Mouse (Mus musculus) hindbrain, embryonic 11.5 days (tissue): ENCODE measurements around the gene Stap2. TPM values are rescaled to one million over a fixed set of nuclear protein-coding genes. Genes with fewer than 3 reads are reported as not detected.
A peak's percentile ranks its signal among the peaks of the same experiment; 100 is the strongest.

Experiments
- ATAC-seq: fragments of 200-750 bp; cut with Nextera tagmentation; 2 replicates; pipeline ENCODE4 v1.8.0; 2017; ENCODE audit warnings: mild to moderate bottlenecking, moderate TSS enrichment, moderate library complexity; ENCODE audit not compliant: low FRiP score
- DNase-seq: peaks from one replicate; pipeline ENCODE4 v3.0.0-alpha.2; 2015; ENCODE audit warnings: low spot score
- H3K27ac ChIP-seq: fragments of 300-500 bp; sonication (generic); 2 replicates; pipeline ENCODE4 v1.5.1; 2014; ENCODE audit warnings: mild to moderate bottlenecking, low read depth, low read length
- H3K27me3 ChIP-seq: fragments of 300-500 bp; sonication (generic); 2 replicates; pipeline ENCODE4 v1.6.1; 2014; ENCODE audit warnings: mild to moderate bottlenecking, low read length, moderate library complexity, mixed read lengths; ENCODE audit not compliant: control insufficient read depth, insufficient read depth
- H3K36me3 ChIP-seq: fragments of 300-500 bp; sonication (generic); 2 replicates; pipeline ENCODE4 v1.6.1; 2014; ENCODE audit warnings: mild to moderate bottlenecking, low read length, moderate library complexity, mixed read lengths; ENCODE audit not compliant: control insufficient read depth, insufficient read depth
- H3K4me1 ChIP-seq: fragments of 300-500 bp; sonication (generic); replicated peaks from 2 replicates; pipeline ENCODE4 v1.6.1; 2014; ENCODE audit warnings: low read length, mixed read lengths; ENCODE audit not compliant: control insufficient read depth, insufficient read depth
- H3K4me2 ChIP-seq: fragments of 300-500 bp; sonication (generic); replicated peaks from 2 replicates; pipeline ENCODE4 v1.6.1; 2014; ENCODE audit warnings: mild to moderate bottlenecking, low read depth, low read length
- H3K4me3 ChIP-seq: fragments of 300-500 bp; sonication (generic); 2 replicates; pipeline ENCODE4 v1.5.1; 2014; ENCODE audit warnings: low read depth, low read length
- H3K9ac ChIP-seq: fragments of 300-500 bp; sonication (generic); 2 replicates; pipeline ENCODE4 v1.6.1; 2014; ENCODE audit warnings: low read depth, low read length
- H3K9me3 ChIP-seq: fragments of 300-500 bp; sonication (generic); 2 replicates; pipeline ENCODE4 v1.6.1; 2016; ENCODE audit warnings: low read length; ENCODE audit not compliant: control insufficient read depth
- WGBS: fragments of 180-500 bp; shearing (Covaris S2); extraction: QIAGEN DNeasy Blood & Tissue Kit; methylation state at CpG from one replicate; pipeline ENCODE4 v1.1.7; 2014; 5-methylcytosine and 5-hydroxymethylcytosine counted together
- polyA plus RNA-seq: library from polyadenylated mRNA; unstranded; fragments of >200 nt; fragmentation: Nextera tagmentation; extraction: Ambion mirVana; gene quantifications from 2 replicates; pipeline ENCODE4 v1.2.1, GENCODE M21; 2014

Stap2 gene
- polyA plus RNA-seq, 1 experiment from 2014 or later = 6.3 TPM

DNA sequence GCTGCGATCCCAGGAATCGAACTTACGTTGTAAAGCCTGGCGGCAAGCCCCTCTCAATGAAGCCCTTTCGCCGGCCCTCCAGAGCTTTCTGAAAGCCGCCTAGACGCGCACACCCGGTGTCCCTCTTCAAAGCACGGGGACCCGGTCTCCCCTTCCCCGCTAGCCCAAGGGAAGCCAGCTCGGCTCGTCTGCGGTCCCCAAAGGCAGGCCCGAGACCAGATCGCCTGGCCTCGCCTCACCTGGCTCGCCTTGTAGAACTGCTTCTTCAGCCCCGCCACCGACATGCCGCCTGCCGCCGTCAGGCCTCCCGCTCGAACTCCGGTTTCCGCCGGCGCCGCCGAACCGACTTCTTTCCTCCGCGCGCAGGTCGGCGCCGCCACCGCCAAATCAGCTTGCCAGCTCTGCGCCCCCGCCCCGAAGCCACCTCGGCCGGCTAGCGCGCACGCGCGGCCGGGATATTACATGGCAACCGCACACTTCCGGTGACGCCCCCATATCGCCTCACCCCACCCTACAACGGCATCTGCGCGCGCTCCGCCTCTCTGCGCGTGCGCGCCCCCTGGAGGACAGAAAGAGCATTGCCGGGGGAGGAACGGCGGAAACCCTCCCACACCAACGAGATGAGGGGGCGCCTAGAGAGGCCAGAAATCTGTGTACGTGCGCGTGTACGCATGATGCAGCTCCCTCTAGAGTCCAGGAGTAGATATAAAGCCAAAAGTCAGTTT is 31.0 kb upstream of the Stap2 start, which contains the start of gene Sh3gl1:
Sh3gl1 (minus strand) TSS at position 460 of the 725 bp plus-strand sequence.
- ATAC-seq = peak; percentile 92
- H3K27me3 ChIP-seq = no peaks in the 10 kb centered on the region
- peaks cover 6% of the 10 kb centered on the region; the same call in 1 of the 2 replicates for H3K36me3 ChIP-seq
- peak within 1 kb of the TSS; percentile 58 for H3K4me2 ChIP-seq
- DNase-seq = peak; percentile 99
- H3K4me3 ChIP-seq = peak within 1 kb of the TSS; percentile 86
- peak within 1 kb of the TSS; percentile 79 for H3K27ac ChIP-seq
- under 1% methylated on average over 74 of the region's 74 CpGs for WGBS
- peak within 1 kb of the TSS; percentile 88 for H3K9ac ChIP-seq
- H3K4me1 ChIP-seq = peaks cover 11% of the 10 kb centered on the region
- H3K9me3 ChIP-seq = no peaks in the 10 kb centered on the region

GRCm38 (mm10) chr17:56035216-56035615 is 29.8 kb upstream of the Stap2 start:
- peak overlapping the region; percentile 88 for H3K9ac ChIP-seq
- peak overlapping the region; percentile 58 for H3K4me2 ChIP-seq
- peaks cover 10% of the 10 kb centered on the region; the same call in 1 of the 2 replicates for H3K4me1 ChIP-seq
- peak overlapping the region; percentile 86 for H3K4me3 ChIP-seq
- peaks cover 8% of the 10 kb centered on the region; the same call in 1 of the 2 replicates for H3K36me3 ChIP-seq
- ATAC-seq = no peak
- no peaks in the 10 kb centered on the region for H3K9me3 ChIP-seq
- no peak overlapping the region for H3K27ac ChIP-seq
- DNase-seq = no peak
- H3K27me3 ChIP-seq = no peaks in the 10 kb centered on the region
- whole genome bisulfite sequencing = 86% methylated on average over 4 of the region's 4 CpGs

DNA sequence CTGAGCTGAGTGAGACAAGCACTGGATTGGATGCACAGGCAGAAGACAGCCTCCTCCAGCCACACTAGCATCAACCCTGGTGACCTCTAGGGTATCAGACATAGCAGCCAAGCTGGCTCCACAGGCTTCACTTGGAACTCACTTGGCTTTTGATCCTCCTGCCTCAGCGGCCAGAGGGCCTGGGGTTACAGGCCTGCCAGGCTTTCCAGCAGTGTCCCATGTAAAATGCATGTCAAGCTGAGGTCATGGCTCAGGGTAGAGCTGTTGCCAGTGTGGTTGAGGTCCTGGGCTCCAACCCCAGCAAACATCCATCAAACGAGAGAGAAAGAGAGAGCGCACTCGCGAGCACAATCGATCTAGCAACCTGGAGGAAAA is 29.3 kb upstream of the Stap2 start:
- Histone ChIP-seq H3K9ac (no peak overlapping the region), H3K27ac (no peak overlapping the region), H3K4me1 (peaks cover 10% of the 10 kb centered on the region; the same call in 1 of the 2 replicates), H3K27me3 (no peaks in the 10 kb centered on the region), H3K9me3 (no peaks in the 10 kb centered on the region), H3K36me3 (peaks cover 8% of the 10 kb centered on the region; the same call in 1 of the 2 replicates), H3K4me3 (no peak overlapping the region), H3K4me2 (no peak overlapping the region)
- ATAC-seq (no peak), DNase-seq (no peak)
- 91% methylated on average over 6 of the region's 6 CpGs for WGBS

DNA sequence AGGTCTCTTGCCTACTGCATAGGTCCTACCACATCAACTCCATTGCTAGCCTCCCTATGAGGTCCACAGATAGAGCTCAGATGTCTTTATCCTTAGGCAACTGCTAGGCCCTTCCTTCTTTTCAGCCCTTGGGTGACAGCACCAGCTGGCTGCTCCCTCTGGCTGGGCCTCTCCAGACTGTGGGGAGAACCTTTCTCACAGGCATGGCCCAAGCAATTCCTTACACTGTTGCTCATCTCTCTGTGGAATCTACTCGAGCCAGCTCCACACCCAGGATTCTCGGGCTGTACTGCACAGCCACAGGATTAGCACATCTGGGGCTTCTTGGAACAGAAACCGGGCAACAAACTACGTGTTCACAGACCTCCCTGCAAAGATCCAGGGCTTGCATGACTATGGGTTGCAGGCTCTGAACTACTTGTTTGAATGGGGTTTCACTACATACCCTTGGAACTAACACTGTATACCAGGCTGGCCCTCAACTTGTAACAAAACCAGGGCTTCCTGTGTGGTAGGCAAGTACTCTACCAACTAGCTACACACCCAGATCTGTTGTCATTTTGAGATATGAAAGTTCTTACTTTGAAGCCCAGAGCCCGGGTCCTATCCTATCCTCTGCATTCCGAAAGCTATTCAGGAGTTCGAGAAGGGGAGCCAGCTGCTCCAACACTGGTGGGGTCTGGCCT is 28.8 kb upstream of the Stap2 start:
- 90% methylated on average over 7 of the region's 7 CpGs for WGBS
- no peak overlapping the region for H3K4me2 ChIP-seq
- no peaks in the 10 kb centered on the region for H3K9me3 ChIP-seq
- no peak for ATAC-seq
- no peak overlapping the region for H3K27ac ChIP-seq
- peaks cover 10% of the 10 kb centered on the region; the same call in 1 of the 2 replicates for H3K4me1 ChIP-seq
- H3K27me3 ChIP-seq = no peaks in the 10 kb centered on the region
- DNase-seq = no peak
- peaks cover 10% of the 10 kb centered on the region; the same call in 1 of the 2 replicates for H3K36me3 ChIP-seq
- H3K4me3 ChIP-seq = no peak overlapping the region
- no peak overlapping the region for H3K9ac ChIP-seq

GRCm38 (mm10) chr17:56032831-56033230 is 27.4 kb upstream of the Stap2 start:
- H3K9ac ChIP-seq = no peak overlapping the region
- no peak overlapping the region for H3K4me3 ChIP-seq
- no peak for ATAC-seq
- no peaks in the 10 kb centered on the region for H3K9me3 ChIP-seq
- no peak overlapping the region for H3K4me2 ChIP-seq
- WGBS = 81% methylated on average over 7 of the region's 7 CpGs
- no peak overlapping the region for H3K27ac ChIP-seq
- no peak for DNase-seq
- H3K27me3 ChIP-seq = no peaks in the 10 kb centered on the region
- peaks cover 10% of the 10 kb centered on the region; the same call in 1 of the 2 replicates for H3K36me3 ChIP-seq
- peaks cover 10% of the 10 kb centered on the region; the same call in 1 of the 2 replicates for H3K4me1 ChIP-seq

DNA sequence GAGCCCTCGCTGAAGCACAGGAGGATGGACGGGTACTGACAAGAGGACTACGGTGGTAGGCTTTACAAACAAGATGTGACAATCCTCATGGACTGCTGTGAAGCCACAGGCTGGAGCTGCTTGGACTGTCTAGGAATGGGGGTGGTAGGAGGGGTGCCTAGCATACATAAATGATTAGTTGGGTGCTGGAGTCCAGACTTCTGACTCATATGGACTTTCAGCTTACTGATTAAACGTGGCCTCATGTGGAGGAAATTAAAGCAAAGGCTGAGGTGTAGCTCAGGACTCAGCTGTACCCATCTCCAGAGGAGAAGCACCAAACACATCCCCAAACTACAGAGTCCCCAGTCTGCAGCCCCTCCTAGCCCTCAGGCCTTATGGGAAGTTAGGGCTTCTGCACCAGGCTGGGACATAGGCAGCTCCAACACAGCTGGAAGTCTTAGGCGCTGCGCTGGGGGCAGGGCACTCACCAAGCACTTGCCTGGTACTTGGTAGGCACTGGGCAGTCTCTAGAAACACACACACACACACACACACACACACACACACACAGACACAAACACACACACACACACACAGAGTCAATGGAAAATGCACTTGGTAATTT is 26.8 kb upstream of the Stap2 start:
- 78% methylated on average over 6 of the region's 6 CpGs for WGBS
- no peak overlapping the region for H3K4me3 ChIP-seq
- H3K9me3 ChIP-seq = no peaks in the 10 kb centered on the region
- ATAC-seq (no peak), DNase-seq (no peak)
- no peaks in the 10 kb centered on the region for H3K27me3 ChIP-seq
- no peak overlapping the region for H3K9ac ChIP-seq
- H3K4me1 ChIP-seq = peaks cover 10% of the 10 kb centered on the region; the same call in 1 of the 2 replicates
- no peak overlapping the region for H3K27ac ChIP-seq
- H3K4me2 ChIP-seq = no peak overlapping the region
- H3K36me3 ChIP-seq = peaks cover 10% of the 10 kb centered on the region; the same call in 1 of the 2 replicates

DNA sequence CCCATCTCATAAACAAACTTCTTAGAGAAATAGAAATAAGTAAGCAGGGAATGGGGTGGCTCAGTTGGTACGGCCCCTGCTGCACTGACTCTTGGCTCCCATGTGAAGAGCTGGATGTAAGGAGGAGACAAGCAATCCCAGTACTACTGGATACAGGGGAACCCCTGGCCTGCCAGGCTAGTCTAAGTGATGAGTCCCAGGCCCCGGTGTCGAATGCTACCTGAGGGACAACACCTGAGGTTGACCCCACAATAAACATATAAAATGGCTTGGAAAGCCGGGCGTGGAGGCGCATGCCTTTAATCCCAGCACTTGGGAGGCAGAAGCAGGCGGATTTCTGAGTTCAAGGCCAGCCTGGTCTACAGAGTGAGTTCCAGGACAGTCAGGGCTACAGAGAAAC is 26.0 kb upstream of the Stap2 start:
- no peak overlapping the region for H3K27ac ChIP-seq
- no peak for ATAC-seq
- 92% methylated on average over 7 of the region's 7 CpGs for WGBS

GRCm38 (mm10) chr17:56030919-56031318 is 25.5 kb upstream of the Stap2 start:
- no peaks in the 10 kb centered on the region for H3K27me3 ChIP-seq
- WGBS = 77% methylated on average over 5 of the region's 5 CpGs
- H3K4me1 ChIP-seq = peaks cover 10% of the 10 kb centered on the region; the same call in 1 of the 2 replicates
- H3K9ac ChIP-seq = no peak overlapping the region
- ATAC-seq (no peak), DNase-seq (no peak)
- H3K4me2 ChIP-seq = no peak overlapping the region
- no peak overlapping the region for H3K27ac ChIP-seq
- no peak overlapping the region for H3K4me3 ChIP-seq
- no peaks in the 10 kb centered on the region for H3K9me3 ChIP-seq
- H3K36me3 ChIP-seq = peaks cover 10% of the 10 kb centered on the region; the same call in 1 of the 2 replicates

More for the DNA sequence above, 26.0 kb upstream of the Stap2 start:
- H3K9ac ChIP-seq = no peak overlapping the region
- no peak for DNase-seq
- H3K4me3 ChIP-seq = no peak overlapping the region
- no peaks in the 10 kb centered on the region for H3K27me3 ChIP-seq
- H3K4me1 ChIP-seq = peaks cover 10% of the 10 kb centered on the region; the same call in 1 of the 2 replicates
- H3K36me3 ChIP-seq = peaks cover 10% of the 10 kb centered on the region; the same call in 1 of the 2 replicates
- H3K4me2 ChIP-seq = no peak overlapping the region
- H3K9me3 ChIP-seq = no peaks in the 10 kb centered on the region
